Mouse (Mus musculus): Measurements from ENCODE around the gene Cebpa. TPM values are rescaled to one million over a fixed set of nuclear protein-coding genes. Genes with fewer than 3 reads are reported as not detected.

The Cebpa gene
- 7.7 TPM for polyA plus RNA-seq (2012; fragmentation: generic; extraction: Trizol)

DNA sequence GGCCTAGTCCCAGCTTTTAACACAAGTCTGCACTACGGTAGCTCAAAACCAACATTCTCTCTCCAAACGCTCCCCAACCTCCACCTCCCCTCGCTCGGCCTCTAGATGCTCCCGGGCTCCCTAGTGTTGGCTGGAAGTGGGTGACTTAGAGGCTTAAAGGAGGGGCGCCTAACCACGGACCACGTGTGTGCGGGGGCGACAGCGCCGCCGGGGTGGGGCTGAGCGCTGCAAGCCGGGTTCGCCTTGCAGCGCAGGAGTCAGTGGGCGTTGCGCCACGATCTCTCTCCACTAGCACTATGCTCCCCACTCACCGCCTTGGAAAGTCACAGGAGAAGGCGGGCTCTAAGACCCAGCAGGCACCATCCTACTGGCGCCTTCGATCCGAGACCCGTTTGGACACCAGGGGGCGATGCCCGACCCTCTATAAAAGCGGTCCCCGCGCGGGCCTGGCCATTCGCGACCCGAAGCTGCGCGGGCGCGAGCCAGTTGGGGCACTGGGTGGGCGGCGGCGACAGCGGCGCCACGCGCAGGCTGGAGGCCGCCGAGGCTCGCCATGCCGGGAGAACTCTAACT is at the start of gene Cebpa:
Cebpa (plus strand) TSS at position 453 of the 573 bp plus-strand sequence.
- no peaks in the 10 kb centered on the region for H3K27me3 ChIP-seq (ENCODE audit: control insufficient read depth, insufficient read depth, insufficient read length)
- TF ChIP-seq MYOG (IDR thresholded peaks at IDR 0.05; ENCODE audit: control insufficient read depth in 1 of 3, insufficient read depth in 1 of 3, insufficient read length in 2 of 3, low read depth in 2 of 3) (peak in 1 of 3 experiments; percentile 17), POLR2A (IDR thresholded peaks at IDR 0.05; ENCODE audit: insufficient read length, low read depth) (peak; percentile 97), USF1 (IDR thresholded peaks at IDR 0.05; ENCODE audit: low read depth) (peak; percentile 15), POLR2AphosphoS2 (IDR thresholded peaks at IDR 0.05; ENCODE audit: insufficient read length, low read depth) (peak; percentile 89), REST (IDR thresholded peaks at IDR 0.05; ENCODE audit: insufficient read depth, insufficient read length) (no peak), MYOD1 (IDR thresholded peaks at IDR 0.05; ENCODE audit: control insufficient read depth in 1 of 3, insufficient read length in 2 of 3, low read depth in 2 of 3) (peak in 1 of 3 experiments; percentile 38)
- H3K79me2 ChIP-seq (ENCODE audit: control insufficient read depth, insufficient read depth): no peaks in the 10 kb centered on the region
- H3K36me3 ChIP-seq (ENCODE audit: control insufficient read depth, insufficient read depth): no peaks in the 10 kb centered on the region
- H3K4me3 ChIP-seq: peak within 1 kb of the TSS; percentile 35
- peak within 1 kb of the TSS; percentile 89 for H3K4me2 ChIP-seq (ENCODE audit: low read depth)
- H3ac ChIP-seq (ENCODE audit: control insufficient read depth, insufficient read length): peak within 1 kb of the TSS; percentile 70

- no peaks in the 10 kb centered on the region for H3K79me2 ChIP-seq (ENCODE audit: control insufficient read depth, insufficient read depth)
- no peaks in the 10 kb centered on the region for H3K27me3 ChIP-seq (ENCODE audit: control insufficient read depth, insufficient read depth, insufficient read length)
- H3K36me3 ChIP-seq (ENCODE audit: control insufficient read depth, insufficient read depth): no peaks in the 10 kb centered on the region
- TF ChIP-seq POLR2AphosphoS2 (IDR thresholded peaks at IDR 0.05; ENCODE audit: insufficient read length, low read depth): no peak
- no peak for TF ChIP-seq MYOG (IDR thresholded peaks at IDR 0.05; ENCODE audit: control insufficient read depth in 1 of 3, insufficient read depth in 1 of 3, insufficient read length in 2 of 3, low read depth in 2 of 3)
- no peak for TF ChIP-seq E2F4 (IDR thresholded peaks at IDR 0.05; ENCODE audit: insufficient read depth)
- no peak overlapping the region for H3K4me2 ChIP-seq (ENCODE audit: low read depth)
- H3K4me3 ChIP-seq: no peak overlapping the region
- H3ac ChIP-seq (ENCODE audit: control insufficient read depth, insufficient read length): no peak overlapping the region
Measured at GRCm38 (mm10) chr7:35076645-35077044, 42.4 kb upstream of the Cebpa start.

DNA sequence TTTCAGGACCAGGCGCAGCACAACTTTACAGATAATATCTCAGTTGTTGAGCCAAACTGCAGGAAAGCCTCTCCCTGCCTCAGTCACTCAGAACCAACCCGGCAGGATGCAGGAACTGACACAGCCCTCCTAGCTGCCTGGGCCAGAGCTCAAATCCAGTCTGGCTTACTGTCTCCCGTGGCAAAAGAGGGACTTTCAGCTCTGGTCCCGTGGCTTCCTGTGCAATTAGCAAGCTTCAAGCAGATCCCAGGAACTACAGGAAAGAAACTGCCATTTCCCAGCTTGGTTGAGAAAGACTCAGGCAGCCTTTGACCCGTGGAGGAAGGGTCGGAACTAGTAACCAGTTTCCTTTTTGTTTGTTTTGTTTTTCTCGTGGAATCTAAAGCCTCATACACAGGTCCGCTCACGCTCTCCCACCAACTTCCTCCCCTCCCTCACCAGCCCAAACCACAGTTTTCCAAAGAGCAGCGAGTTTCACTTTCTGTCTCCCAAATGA is 38.2 kb upstream of the Cebpa start:
- Histone ChIP-seq H3ac (ENCODE audit: control insufficient read depth, insufficient read length) (no peak overlapping the region), H3K36me3 (ENCODE audit: control insufficient read depth, insufficient read depth) (no peaks in the 10 kb centered on the region), H3K4me2 (ENCODE audit: low read depth) (peak overlapping the region; percentile 84), H3K27me3 (ENCODE audit: control insufficient read depth, insufficient read depth, insufficient read length) (no peaks in the 10 kb centered on the region), H3K4me3 (peak overlapping the region; percentile 7), H3K79me2 (ENCODE audit: control insufficient read depth, insufficient read depth) (no peaks in the 10 kb centered on the region)
- no peak for TF ChIP-seq SRF (IDR thresholded peaks at IDR 0.05; ENCODE audit: control insufficient read depth, insufficient read length, low read depth)
- no peak for TF ChIP-seq MAX (IDR thresholded peaks at IDR 0.05; ENCODE audit: low read depth)
- no peak for TF ChIP-seq MYOD1 (IDR thresholded peaks at IDR 0.05; ENCODE audit: control insufficient read depth in 1 of 3, insufficient read length in 2 of 3, low read depth in 2 of 3)
- TF ChIP-seq TCF12 (IDR thresholded peaks at IDR 0.05; ENCODE audit: insufficient read depth, poor library complexity, severe bottlenecking): no peak
- TF ChIP-seq USF1 (IDR thresholded peaks at IDR 0.05; ENCODE audit: low read depth): no peak
- no peak for TF ChIP-seq POLR2A (IDR thresholded peaks at IDR 0.05; ENCODE audit: insufficient read length, low read depth)
- TF ChIP-seq POLR2AphosphoS2 (IDR thresholded peaks at IDR 0.05; ENCODE audit: insufficient read length, low read depth): no peak
- TF ChIP-seq TCF3 (IDR thresholded peaks at IDR 0.05; ENCODE audit: insufficient read length, low read depth): no peak
- no peak for TF ChIP-seq MYOG (IDR thresholded peaks at IDR 0.05; ENCODE audit: control insufficient read depth in 1 of 3, insufficient read depth in 1 of 3, insufficient read length in 2 of 3, low read depth in 2 of 3)
- no peak for TF ChIP-seq CEBPB (IDR thresholded peaks at IDR 0.05; ENCODE audit: insufficient read depth, poor library complexity, severe bottlenecking)
- TF ChIP-seq REST (IDR thresholded peaks at IDR 0.05; ENCODE audit: insufficient read depth, insufficient read length): no peak
- TF ChIP-seq E2F4 (IDR thresholded peaks at IDR 0.05; ENCODE audit: insufficient read depth): no peak

GRCm38 (mm10) chr7:35081406-35082104 is 37.5 kb upstream of the Cebpa start:
- H3K4me3 ChIP-seq: peak overlapping the region; percentile 7
- TF ChIP-seq SRF (IDR thresholded peaks at IDR 0.05; ENCODE audit: control insufficient read depth, insufficient read length, low read depth): no peak
- no peak for TF ChIP-seq REST (IDR thresholded peaks at IDR 0.05; ENCODE audit: insufficient read depth, insufficient read length)
- TF ChIP-seq POLR2A (IDR thresholded peaks at IDR 0.05; ENCODE audit: insufficient read length, low read depth): no peak
- no peak for TF ChIP-seq MYOG (IDR thresholded peaks at IDR 0.05; ENCODE audit: control insufficient read depth in 1 of 3, insufficient read depth in 1 of 3, insufficient read length in 2 of 3, low read depth in 2 of 3)
- no peak for TF ChIP-seq USF1 (IDR thresholded peaks at IDR 0.05; ENCODE audit: low read depth)
- no peak for TF ChIP-seq MYOD1 (IDR thresholded peaks at IDR 0.05; ENCODE audit: control insufficient read depth in 1 of 3, insufficient read length in 2 of 3, low read depth in 2 of 3)
- no peak for TF ChIP-seq E2F4 (IDR thresholded peaks at IDR 0.05; ENCODE audit: insufficient read depth)
- no peak for TF ChIP-seq TCF3 (IDR thresholded peaks at IDR 0.05; ENCODE audit: insufficient read length, low read depth)
- no peak for TF ChIP-seq POLR2AphosphoS2 (IDR thresholded peaks at IDR 0.05; ENCODE audit: insufficient read length, low read depth)
- H3K4me2 ChIP-seq (ENCODE audit: low read depth): peak overlapping the region; percentile 84
- H3K27me3 ChIP-seq (ENCODE audit: control insufficient read depth, insufficient read depth, insufficient read length): no peaks in the 10 kb centered on the region
- no peaks in the 10 kb centered on the region for H3K36me3 ChIP-seq (ENCODE audit: control insufficient read depth, insufficient read depth)
- H3ac ChIP-seq (ENCODE audit: control insufficient read depth, insufficient read length): no peak overlapping the region
- H3K79me2 ChIP-seq (ENCODE audit: control insufficient read depth, insufficient read depth): no peaks in the 10 kb centered on the region
